Mouse (Mus musculus): ENCODE data around the gene Il20ra.

The Il20ra gene

DNA sequence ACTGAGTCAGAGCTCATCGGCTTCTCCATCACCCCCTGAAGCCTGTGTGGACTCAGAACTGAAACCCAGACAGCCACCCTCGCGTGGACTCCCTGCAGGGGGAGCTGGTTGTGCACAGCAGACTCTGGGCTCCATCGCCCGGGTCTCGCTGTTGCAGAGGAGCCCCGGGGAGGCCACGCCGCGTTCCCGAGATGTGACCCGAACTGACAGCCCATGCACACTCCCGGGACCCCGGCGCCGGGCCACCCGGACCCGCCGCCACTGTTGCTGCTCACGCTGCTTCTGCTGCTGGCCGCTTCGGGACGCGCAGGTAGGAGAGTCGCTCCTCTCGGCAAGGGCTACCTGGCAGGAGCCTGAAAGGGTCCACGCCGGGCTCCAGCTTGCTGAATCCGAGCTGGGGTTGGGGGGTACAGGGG lies at the start of gene Il20ra:
TSS of gene Il20ra (plus strand) at position 150 of the 416 bp plus-strand sequence.
- peak; percentile 25 for DNase-seq (ENCODE audit: low read depth, low spot score)

DNA sequence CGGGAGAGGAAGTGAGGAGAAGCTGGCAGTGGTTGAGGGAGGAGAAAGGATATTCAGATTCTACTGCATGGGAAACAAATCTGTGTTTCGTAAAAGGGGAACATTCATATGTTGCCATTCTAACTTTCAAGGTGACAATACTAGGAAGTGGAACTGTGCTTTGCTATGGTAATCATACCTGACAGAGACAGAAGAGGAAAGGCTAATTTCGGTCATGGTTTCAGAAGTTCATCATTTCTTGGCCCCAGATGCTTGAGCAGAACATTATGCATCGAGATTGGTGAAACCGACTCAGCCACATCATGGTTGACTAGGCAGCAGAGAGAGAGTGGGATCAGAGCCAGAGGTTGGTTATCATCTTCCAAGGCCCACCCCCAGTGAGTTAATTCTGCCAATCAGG lies 43.4 kb upstream of the Il20ra start:
- peak; percentile 89 for DNase-seq (ENCODE audit: low read depth, low spot score)

DNA sequence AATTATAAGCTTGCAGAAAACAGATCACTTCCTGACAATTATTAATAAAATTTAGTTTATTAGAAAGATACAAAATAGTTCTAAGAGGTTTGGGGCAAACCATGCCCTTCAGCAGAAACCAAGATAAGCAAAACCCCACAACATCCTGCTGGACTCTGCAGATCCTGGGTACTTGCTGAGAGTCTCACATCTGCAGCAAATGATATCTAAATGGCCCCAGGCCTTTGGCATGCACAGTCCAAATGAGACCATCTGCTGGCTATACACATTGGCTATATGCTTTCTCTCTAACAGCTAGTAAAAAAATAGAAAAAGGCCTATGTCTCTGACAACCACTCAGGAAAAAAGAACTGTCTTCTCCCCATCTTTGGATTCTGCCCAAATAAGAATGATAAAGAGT lies 40.4 kb upstream of the Il20ra start:
- DNase-seq (ENCODE audit: low read depth, low spot score): no peak

DNA sequence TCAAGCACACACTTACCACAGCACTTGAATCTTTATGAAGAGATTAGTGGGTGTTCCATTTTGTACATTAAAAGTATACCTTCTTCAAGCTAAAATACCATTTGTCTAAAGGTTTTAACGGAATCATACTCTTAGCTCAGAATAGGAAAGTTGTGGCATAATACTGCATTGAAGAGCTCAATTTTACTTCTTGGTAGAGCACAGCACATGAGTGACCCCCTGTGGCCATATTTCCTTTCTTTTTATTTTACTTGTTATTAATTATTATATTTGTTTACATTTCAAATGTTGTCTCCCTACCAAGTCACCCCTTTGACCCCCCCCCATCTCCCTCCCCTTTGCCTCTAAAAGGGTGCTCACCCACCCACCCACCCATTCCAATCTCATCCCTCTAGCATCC lies 39.2 kb upstream of the Il20ra start:
- peak; percentile 43 for DNase-seq (ENCODE audit: low read depth, low spot score)

DNA sequence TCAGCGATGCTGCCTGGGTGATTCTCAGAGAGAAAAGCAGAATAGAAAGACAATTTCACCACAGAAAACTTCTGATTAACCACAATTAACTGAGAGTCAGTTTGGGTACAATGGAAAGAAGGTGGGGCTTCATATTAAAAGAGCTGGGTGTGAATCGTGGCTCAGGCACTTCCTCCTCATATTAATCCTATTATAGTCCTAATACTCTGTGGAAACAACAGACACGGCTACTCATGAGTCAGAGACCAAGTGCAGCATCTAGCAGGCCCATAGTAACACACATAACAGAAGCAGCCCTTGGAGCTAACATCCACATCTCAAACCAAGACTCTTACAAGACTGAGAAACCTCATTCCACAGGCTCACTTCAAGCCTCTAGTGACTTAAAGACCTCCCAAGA lies 24.7 kb upstream of the Il20ra start:
- DNase-seq (ENCODE audit: low read depth, low spot score): no peak

DNA sequence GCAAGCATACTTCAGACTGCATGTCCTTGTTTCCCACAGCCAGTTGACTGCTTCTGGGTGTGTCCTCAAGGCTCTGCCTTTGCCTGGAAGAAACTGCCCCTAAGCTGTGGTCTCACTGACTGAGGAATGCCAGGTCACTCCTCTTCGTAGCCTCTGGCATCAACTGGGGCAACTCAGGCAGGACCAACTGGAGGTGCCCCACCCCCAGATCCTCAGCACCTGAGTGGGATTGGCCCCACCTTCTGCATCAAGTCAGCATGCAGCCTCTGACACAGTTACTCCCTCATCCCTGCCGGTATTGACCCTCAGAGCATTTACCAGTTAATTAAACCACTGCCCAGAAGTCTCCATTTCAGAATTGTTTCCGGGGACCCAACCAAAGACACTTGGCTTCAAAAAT lies 21.1 kb upstream of the Il20ra start:
- no peak for DNase-seq (ENCODE audit: low read depth, low spot score)

DNA sequence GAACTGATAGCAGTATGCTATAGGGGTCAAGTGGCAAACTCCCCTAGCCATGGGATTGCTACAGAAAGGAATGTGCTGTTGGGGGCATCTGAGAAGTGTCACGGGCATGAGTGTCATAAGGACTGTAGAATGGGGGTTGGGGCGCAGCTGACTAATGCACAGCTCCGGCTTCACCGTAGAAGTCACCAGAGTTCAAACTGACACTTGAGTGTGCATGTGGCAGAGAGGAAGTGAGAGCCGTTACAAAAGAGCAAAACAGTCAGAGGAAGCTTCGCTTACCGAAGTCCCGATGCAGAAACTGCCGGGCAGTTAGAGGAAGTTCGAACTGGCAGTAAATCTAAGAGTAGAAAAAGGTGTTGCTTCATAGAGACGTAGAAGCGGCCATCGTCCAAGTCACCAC lies 20.6 kb upstream of the Il20ra start:
- DNase-seq (ENCODE audit: low read depth, low spot score): peak; percentile 91

DNA sequence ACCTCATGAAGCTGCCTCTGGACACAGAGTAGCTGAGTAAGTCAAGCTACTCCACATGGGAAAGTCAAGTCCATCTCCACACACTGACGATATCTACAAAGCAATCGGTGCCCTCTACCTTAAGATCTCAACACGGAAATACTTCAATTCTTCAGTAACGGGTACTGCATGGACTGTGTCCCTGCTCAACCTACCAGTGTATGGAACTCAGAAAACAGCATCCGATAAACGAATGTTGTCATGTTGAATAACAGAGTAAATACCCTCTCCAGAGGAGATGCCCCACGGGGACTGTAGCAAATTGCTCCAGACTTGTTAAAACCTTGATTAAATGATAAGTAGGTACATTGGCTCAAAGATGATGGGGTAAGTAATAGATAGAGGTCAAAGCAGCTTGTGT lies 20.0 kb upstream of the Il20ra start:
- no peak for DNase-seq (ENCODE audit: low read depth, low spot score)

DNA sequence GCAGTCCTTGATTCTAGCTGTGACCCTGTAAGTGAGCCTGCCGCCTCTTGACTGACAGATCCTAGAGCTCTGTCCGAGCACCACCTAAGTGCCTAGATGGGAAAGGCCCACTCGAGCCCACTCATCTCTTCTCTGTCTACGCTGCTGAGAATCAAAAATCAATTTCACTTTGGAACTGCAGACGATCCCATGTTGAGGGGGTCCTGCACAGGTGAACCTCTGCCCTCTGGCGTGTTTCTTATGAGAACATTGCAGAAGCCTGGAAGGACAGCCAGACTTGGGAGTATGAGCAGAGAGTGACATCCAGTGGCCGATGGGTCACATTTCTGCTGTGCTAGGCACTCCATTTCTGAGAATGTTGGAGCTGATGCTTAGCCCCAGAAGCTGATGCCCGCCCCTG lies 19.4 kb upstream of the Il20ra start:
- peak; percentile 88 for DNase-seq (ENCODE audit: low read depth, low spot score)

DNA sequence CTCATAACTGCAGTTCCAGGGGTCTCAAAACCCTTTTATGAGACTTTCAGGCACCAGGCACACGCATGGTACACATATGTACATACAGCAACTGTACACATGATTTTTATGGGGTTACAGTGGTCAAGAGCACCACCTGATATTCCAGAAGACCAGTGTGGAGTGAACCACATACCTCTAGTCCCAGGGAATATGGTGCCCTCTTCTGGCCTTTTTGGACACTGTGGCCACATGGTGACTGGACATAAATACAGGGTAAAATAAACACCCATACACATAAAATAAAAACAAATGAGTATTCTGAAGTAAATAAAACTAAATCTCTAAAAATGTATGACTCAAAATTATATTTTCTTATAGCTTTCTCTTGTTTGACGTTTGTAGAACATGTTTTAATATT lies 18.7 kb upstream of the Il20ra start:
- peak; percentile 34 for DNase-seq (ENCODE audit: low read depth, low spot score)

DNA sequence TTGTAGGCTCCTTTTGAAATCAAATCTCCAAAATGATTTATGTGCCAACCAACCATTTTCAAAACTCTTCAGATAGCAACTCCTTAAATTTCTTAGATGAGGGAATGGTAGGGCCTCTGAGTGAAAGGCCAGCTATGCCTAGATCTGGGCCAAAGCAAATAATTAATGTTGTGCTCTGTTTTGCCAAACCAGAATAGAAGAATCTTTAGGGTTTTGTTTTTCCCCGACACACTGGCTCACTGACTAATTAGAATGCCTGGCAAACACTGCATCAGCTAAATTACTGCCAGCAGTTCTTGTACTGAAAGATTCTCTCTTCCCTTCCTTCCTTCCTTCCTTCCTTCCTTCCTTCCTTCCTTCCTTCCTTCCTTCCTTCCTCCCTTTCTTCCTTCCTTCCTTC lies 13.0 kb upstream of the Il20ra start:
- no peak for DNase-seq (ENCODE audit: low read depth, low spot score)

DNA sequence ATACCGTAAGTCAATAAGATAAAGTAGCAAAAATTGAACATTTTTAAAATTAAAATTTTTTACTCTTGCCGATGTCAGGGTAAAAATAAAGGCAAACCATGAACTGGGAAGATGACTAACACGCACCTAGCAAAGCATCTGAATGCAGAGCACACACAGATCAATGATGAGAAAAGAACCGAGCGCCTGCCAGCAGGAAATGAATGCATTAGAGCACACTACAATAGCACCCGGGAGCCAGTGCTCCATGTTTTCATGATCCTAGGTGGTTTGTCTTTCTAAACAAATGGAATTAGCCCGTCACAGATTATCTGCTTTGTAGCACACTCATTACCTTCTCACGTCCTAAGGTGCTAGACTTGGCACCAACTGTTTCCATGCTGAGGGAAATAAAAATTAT lies 7.9 kb upstream of the Il20ra start:
- no peak for DNase-seq (ENCODE audit: low read depth, low spot score)

DNA sequence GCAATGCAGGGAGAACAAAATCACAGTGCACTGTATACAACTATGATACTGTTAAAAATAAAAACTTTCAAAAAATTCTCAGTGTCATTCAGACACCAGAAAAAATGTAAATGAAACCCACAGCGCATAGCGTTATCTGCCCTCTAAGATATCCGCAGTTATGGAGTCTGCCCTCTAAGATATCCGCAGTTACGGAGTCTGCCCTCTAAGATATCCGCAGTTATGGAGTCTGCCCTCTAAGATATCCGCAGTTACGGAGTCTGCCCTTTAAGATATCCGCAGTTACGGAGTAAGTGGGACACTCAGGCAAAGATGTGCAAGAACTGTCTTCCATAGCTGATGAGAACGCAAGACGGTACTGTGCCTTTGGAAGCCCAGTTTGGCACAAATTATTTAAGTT lies 4.6 kb upstream of the Il20ra start:
- no peak for DNase-seq (ENCODE audit: low read depth, low spot score)

DNA sequence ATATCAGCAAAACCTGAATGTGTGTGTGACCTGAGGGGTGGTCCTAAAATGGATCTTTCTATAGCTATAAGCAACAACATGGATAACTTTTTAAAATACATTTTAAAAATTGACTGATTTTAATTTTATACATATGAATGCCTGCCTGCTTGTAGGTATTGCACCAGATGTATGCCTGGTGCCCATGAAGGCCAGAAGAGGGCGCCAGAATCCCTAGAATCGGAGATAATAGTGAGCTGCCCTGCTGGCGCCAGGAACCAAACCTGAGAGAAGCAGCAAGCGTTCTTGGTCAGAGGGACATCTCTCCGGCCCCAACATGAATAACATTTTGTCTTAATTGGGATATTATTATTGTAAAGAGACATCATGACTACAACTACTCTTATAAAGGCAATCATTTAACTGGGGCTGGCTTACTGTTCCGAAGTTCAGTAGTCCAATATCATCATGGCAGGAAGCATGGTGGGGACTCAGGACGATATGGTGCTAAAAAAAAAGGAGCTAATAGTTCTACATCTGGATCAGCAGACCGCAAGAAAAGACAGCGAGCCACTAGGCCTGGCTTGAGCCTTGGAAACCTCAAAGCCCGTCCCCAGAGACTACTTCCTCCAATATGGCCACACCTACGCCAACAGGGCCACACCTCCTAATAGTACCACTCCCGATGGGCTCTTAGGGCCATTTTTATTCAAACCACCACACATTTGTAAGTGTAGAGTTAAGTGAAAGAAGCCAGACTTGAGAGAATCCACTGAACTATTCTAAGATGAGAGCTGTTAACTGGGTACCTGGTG lies 3.9 kb upstream of the Il20ra start:
- peak; percentile 76 for DNase-seq (ENCODE audit: low read depth, low spot score)

DNA sequence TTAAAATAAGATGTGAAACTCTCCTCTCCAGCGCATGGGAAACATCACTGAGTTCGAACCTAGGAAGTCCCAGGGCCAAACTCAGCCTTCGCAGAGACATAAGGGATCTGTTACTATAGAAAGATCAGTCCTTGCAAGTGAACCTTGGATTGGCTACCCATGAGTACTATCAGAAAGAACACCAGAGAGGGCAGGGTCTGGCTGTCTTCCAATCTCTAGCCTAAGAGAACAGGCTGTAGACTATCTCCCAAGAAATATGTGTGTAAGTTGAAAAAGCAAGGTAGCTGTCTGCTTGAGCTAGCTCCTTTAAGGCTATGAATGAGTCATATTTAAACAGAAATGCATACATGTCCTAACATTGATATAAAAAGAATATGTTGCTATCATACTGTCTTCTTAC lies 1.4 kb upstream of the Il20ra start:
- no peak for DNase-seq (ENCODE audit: low read depth, low spot score)

DNA sequence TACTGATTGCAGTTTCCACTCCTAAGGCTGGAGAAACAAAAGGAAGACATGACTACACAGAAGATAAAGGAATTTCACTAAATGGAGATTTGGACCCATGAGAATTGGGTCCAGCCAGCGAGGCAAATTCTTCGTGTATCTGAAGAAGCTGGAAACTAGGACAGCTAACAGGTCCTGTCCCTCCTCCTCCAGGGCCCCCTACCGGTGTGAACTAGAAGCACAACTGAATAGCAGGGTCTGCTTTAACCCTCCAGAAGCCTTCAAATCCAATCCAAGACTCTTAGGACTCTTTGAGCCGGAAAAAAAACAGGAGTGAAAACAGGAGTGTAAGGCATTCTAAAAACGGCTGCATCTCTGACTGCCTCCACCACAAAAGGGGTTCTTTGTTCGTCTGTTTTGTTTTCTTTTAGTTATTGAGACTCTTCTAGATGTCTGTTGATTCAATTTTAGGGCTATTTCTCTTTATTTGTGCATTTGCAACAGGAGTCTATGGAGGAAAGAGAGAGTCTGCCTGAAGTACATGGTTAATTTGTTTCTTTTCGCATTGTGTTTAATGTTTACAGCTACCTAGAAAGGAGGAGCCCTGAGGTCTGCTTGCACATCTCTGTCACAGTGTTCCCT lies 709 bp upstream of the Il20ra start:
- DNase-seq (ENCODE audit: low read depth, low spot score): peak; percentile 27

DNA sequence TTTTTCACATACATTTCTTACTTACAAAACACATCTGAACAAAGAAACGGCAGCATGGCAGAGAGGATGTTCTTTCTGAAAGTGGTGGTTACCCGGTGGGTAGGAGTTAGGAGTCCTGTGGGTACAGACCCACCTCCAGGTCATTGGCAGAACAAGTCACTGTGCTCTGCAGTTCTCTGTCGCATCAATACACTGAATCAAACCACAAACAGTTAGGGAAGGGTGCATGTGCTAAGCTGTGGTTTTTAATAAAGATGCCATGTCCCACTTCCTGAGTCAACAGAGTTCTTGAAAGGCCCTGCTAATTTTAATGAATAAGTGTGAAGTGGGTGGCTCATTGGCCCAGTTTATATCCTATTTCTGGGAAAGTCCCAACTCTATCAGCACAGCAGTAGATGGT lies 6.3 kb downstream of the Il20ra start:
- DNase-seq (ENCODE audit: low read depth, low spot score): no peak

DNA sequence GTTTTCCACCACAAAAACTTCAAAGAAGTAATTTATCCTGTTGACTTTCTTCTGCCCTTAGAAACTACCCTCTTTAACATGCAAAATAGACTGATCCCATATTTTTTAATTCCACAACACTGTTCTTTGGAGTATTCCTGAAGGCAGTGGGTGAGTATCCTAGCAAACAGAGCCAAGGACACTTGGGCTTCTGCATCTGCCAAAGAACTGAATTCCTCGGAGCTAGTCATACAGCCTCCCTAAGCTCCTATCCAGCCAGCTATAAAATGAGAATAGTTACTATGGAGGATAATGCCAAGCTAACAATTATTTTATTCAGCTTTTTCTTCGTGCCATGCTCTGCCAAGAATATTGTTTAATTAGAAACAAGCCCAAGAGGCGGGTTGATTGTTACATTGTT lies 9.9 kb downstream of the Il20ra start:
- no peak for DNase-seq (ENCODE audit: low read depth, low spot score)

DNA sequence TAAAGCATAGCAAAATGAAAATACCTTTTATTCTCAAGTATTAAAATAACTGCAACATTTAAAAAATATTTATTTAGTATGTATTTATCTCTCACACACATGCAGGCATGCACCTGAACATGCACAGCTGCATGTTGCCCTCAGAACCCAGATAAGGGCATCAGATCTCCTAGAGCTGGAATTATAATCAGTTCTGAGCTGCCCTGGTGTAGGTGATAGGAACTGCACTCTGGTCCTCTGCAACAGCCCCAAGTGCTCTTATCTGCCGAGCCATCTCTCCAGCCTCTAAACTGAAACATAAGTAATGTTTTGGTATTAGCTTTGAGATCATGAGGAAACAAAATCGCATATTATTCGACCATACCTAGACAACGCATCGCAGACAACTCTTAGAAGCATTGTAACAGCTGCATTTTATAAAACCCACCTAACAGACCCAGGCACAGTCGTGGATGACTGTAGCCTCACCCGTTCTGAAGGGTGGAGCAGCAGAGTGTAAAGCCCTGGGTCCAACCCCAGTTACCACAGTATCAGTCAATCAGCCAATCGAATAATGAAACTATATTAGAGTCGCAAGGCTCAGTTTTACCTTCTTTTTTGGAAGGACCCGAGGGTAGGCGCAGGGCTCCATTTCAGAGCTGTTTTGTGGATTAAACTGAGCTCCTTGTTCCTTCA lies 11.9 kb downstream of the Il20ra start:
- DNase-seq (ENCODE audit: low read depth, low spot score): no peak

DNA sequence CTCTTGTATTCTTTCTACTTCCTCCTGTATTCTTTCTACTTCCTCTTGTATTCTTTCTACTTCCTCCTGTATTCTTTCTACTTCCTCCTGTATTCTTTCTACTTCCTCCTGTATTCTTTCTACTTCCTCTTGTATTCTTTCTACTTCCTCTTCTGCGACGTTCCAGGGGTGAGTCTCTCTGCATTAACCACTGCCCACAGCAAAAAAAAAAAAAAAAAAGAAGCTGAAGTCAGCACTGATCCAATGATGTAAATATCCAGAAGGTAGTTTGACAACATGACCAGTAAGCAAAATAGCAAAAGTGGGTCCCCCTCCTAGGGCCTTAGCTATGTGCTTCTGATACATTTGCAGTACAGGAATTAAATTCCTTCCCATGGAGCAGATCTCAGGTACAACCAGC lies 26.1 kb downstream of the Il20ra start:
- peak; percentile 38 for DNase-seq (ENCODE audit: low read depth, low spot score)

DNA sequence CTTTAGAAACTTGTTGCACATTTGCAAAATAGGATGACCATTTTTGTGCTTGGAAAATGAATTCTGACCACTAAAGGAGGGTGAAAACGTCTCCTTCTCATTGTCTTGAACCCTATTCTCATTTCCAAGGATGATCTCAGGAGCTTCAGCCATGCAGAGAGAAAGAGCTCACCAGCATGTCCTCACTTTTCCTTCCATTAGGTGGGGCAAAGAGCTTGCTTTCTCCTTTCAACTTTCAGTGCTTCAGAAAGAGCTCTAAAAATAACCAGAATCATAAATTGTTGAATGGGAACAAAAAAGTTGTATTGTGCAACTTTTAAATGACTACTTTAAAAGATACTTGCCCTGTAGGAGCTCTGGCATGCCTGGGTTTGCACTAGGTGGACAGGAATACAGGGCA lies 33.3 kb downstream of the Il20ra start:
- no peak for DNase-seq (ENCODE audit: low read depth, low spot score)

DNA sequence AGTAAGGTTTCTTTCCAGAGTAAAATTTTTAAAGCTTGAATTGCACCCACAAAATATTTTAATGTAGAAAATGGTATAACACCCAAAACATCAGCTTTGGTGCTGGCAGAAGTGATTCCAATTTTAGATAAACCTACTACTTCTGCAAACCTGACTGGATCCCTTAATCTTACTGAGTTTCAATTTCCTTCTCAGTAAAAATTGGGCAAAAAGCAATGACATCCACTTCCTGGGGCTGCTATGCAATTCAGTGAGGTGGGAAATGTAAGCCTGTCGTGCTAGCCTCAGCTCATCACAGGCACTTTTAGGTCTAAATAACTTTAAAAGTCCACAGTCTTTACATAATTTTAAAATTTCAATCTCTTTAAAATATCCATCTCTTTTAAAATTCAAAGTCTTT lies 33.8 kb downstream of the Il20ra start:
- no peak for DNase-seq (ENCODE audit: low read depth, low spot score)

DNA sequence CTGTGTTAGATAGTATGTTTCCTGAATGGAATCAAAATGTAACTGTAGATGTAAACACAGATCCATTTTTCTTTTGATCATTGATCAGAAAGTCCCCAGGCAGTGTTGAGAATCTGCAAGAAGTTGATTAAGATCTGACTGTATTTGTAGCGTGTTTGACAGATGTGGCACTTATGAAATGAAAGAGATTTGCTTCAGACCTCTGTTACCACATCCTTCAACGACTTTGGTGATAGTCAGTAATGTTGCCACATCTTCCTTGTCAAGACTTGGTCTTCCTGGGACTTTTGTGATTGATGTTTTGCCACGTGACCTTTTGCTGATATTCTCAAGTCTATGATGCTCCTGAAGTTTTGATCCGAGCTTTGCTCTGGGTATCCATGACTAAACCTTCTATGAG lies 35.3 kb downstream of the Il20ra start:
- DNase-seq (ENCODE audit: low read depth, low spot score): no peak

All from A20 (cell line).